Mouse (Mus musculus): Measurements from ENCODE around the gene Pnmal1. TPM values are rescaled to one million over a fixed set of nuclear protein-coding genes. Genes with fewer than 3 reads are reported as not detected.

Pnmal1 gene
- polyA plus RNA-seq, 1 experiment: 0.09 TPM

DNA sequence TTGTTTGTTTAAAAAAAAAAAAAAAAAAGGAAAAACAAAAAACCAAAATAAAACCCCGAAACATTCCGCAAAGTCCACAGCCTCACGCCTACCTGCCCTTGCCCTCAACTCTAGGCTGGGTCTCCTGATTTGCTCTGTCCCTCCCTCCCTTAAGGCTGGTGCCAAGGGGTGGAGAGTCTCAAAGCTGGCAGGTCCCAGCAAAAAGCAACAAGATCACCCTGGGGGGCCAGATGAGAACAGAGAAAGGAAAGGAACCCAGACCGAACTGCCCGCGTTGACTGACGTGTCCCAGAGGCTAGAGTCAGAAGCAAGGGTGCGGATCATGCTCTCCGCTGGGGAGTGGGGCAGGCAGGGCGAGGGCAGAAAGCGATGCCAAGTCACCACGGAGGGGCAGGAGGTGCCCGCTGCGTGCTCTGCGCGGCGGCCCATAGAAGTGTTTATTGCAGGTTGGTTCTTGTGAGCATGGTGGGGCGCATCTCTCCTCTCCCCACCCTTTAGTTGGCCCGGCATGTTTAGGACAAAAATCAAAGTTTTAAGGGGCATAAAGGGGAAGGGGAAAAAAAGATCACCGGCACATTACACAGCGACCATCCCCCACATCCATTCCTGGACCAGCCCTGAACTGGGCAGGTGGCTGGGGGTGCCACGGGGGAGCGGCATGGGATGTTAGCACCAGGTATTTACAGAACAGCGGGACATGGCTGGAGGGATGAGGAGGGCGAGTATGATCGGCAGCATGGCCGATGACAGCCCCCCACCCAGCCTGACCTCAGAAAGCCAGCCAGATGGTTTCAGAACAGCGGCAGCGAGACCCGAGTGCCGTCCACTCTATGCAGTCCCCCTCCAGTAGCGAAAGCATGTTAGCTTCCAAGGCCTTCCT lies 43.8 kb upstream of the Pnmal1 start:
- H3K27me3 ChIP-seq (ENCODE audit: control insufficient read depth, insufficient read depth, low read length): no peaks in the 10 kb centered on the region

DNA sequence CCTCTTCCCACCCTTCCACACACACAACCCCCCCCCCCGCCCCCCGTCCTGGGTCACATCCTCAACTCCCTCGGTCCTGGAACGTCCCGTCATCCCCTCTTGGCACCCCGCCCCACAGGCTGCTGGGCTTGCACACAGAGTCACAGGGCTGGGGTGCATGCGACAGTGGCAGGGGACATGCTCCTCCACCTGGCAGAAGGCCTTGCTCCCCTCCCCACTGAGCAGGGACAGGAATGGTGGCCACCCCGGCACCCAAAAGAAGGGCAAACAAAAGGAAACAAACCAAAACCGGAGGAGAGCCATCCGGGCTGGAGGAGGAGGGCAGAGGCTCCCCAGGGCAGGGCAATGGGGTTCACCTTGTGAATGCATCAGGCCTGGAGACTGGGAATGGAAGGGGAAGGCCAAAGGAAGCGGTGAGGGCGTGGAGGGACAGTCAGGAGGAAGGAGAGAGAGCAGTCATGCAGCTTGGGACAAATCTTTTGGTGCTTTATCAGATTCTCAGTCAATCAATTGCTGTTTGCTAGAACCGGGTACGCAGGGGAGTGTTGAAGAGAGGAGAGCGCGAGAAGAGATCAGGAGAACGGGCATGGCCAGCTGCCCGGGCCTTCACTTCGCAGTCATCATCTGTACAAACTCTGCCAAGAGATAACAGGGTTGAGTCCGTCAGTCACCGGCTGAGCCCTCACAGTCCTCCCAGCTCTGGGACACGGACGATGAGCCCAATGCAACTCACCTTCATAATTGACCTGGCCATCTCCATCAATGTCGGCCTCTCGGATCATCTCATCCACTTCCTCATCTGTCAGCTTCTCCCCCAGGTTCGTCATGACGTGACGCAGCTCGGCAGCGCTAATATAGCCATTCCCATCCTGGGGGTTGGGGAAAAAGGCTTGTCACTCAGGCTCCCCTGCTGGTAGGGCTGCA lies 42.9 kb upstream of the Pnmal1 start:
- peaks cover 51% of the 10 kb centered on the region for H3K36me3 ChIP-seq (ENCODE audit: control insufficient read depth, insufficient read depth, low read length)
- WGBS: 74% methylated on average over 30 of the region's 30 CpGs
- no peak for TF ChIP-seq POLR2A (IDR thresholded peaks at IDR 0.05; ENCODE audit: low read depth, low read length)
- no peak for TF ChIP-seq CTCF (IDR thresholded peaks at IDR 0.05; ENCODE audit: extremely low read depth, insufficient read length, insufficient replicate concordance, low read depth, low read length)

More for the DNA sequence above, 43.8 kb upstream of the Pnmal1 start:
- Histone ChIP-seq H3K4me3 (ENCODE audit: low read depth, low read length) (no peak overlapping the region), H3K27ac (ENCODE audit: insufficient read depth, low read depth, low read length) (no peak overlapping the region), H3K4me1 (ENCODE audit: control insufficient read depth, insufficient read depth, insufficient read length, low read length) (peaks cover 4% of the 10 kb centered on the region), H3K36me3 (ENCODE audit: control insufficient read depth, insufficient read depth, low read length) (peaks cover 51% of the 10 kb centered on the region)
- TF ChIP-seq CTCF (IDR thresholded peaks at IDR 0.05; ENCODE audit: extremely low read depth, insufficient read length, insufficient replicate concordance, low read depth, low read length) (no peak), POLR2A (IDR thresholded peaks at IDR 0.05; ENCODE audit: low read depth, low read length) (no peak)
- 92% methylated on average over 32 of the region's 32 CpGs for WGBS

DNA sequence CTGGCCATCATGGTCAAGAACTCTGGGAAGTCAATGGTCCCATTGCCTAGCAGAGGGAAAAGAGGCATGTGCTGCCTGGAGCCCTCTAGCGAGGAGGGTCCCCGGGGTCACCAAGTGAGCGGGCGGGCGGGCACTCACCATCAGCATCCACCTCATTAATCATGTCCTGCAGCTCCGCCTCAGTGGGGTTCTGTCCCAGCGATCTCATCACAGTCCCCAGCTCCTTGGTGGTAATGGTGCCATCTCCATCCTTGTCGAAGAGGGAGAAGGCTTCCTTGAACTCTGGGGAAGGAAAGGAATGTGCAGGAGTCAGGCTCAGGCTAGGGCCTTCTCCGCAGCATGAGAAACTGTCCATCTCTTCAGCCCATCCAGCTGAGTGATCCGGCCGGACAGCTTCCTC lies 42.0 kb upstream of the Pnmal1 start:
- WGBS: 85% methylated on average over 11 of the region's 11 CpGs
- Histone ChIP-seq H3K4me3 (ENCODE audit: low read depth, low read length) (no peak overlapping the region), H3K4me1 (ENCODE audit: control insufficient read depth, insufficient read depth, insufficient read length, low read length) (peaks cover 14% of the 10 kb centered on the region), H3K36me3 (ENCODE audit: control insufficient read depth, insufficient read depth, low read length) (peaks cover 51% of the 10 kb centered on the region), H3K27me3 (ENCODE audit: control insufficient read depth, insufficient read depth, low read length) (no peaks in the 10 kb centered on the region), H3K27ac (ENCODE audit: insufficient read depth, low read depth, low read length) (no peak overlapping the region)
- TF ChIP-seq POLR2A (IDR thresholded peaks at IDR 0.05; ENCODE audit: low read depth, low read length) (no peak), CTCF (IDR thresholded peaks at IDR 0.05; ENCODE audit: extremely low read depth, insufficient read length, insufficient replicate concordance, low read depth, low read length) (no peak)

More for the DNA sequence above, 42.9 kb upstream of the Pnmal1 start:
- Histone ChIP-seq H3K27me3 (ENCODE audit: control insufficient read depth, insufficient read depth, low read length) (no peaks in the 10 kb centered on the region), H3K4me3 (ENCODE audit: low read depth, low read length) (no peak overlapping the region), H3K4me1 (ENCODE audit: control insufficient read depth, insufficient read depth, insufficient read length, low read length) (peaks cover 13% of the 10 kb centered on the region), H3K27ac (ENCODE audit: insufficient read depth, low read depth, low read length) (no peak overlapping the region)

DNA sequence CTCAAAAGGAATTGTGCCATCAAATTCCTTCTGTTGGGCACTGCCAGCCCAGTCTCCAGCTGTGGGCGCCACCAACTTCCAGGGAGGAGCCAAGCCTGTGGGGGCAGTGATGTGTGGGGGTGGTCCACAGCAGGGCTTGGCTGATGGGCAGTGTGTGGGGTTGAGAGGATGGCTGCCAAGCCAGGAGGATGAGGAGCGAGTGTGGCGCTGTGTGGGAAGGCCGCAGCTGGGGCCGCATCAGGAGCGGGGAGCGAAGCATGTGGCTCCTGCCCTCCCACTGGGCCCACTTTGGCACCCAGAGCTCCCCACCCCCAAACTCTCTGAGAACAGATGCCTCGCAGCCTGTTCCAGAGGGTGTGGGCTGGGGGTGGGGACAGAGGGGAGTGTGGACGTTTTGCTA lies 41.5 kb upstream of the Pnmal1 start:
- peaks cover 51% of the 10 kb centered on the region for H3K36me3 ChIP-seq (ENCODE audit: control insufficient read depth, insufficient read depth, low read length)
- no peak overlapping the region for H3K4me3 ChIP-seq (ENCODE audit: low read depth, low read length)
- TF ChIP-seq CTCF (IDR thresholded peaks at IDR 0.05; ENCODE audit: extremely low read depth, insufficient read length, insufficient replicate concordance, low read depth, low read length) (no peak), POLR2A (IDR thresholded peaks at IDR 0.05; ENCODE audit: low read depth, low read length) (no peak)
- H3K27me3 ChIP-seq (ENCODE audit: control insufficient read depth, insufficient read depth, low read length): no peaks in the 10 kb centered on the region
- peaks cover 16% of the 10 kb centered on the region for H3K4me1 ChIP-seq (ENCODE audit: control insufficient read depth, insufficient read depth, insufficient read length, low read length)
- 87% methylated on average over 9 of the region's 9 CpGs for WGBS
- no peak overlapping the region for H3K27ac ChIP-seq (ENCODE audit: insufficient read depth, low read depth, low read length)

DNA sequence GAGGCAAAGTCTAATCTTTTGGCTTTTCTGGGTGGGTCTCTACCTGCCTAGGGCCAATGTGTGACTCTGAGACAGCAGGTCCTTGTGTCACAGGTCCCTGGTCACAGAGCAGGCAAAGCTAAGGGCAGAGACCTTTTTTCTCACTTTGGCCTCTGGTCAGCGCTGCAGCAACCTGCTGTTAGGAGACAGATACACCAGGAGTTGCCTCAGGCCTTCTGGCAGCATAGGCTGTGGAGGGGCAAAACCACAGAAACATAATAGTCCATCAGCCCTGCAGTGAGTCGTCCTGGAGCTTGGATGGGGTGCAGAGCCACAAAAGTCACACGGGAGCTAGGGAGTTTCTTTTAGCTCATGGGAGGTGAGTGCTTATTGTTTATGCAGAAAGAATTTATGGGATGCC lies 40.8 kb upstream of the Pnmal1 start:
- peaks cover 51% of the 10 kb centered on the region for H3K36me3 ChIP-seq (ENCODE audit: control insufficient read depth, insufficient read depth, low read length)
- peaks cover 16% of the 10 kb centered on the region for H3K4me1 ChIP-seq (ENCODE audit: control insufficient read depth, insufficient read depth, insufficient read length, low read length)
- WGBS: 86% methylated on average over 3 of the region's 3 CpGs
- TF ChIP-seq POLR2A (IDR thresholded peaks at IDR 0.05; ENCODE audit: low read depth, low read length) (no peak), CTCF (IDR thresholded peaks at IDR 0.05; ENCODE audit: extremely low read depth, insufficient read length, insufficient replicate concordance, low read depth, low read length) (no peak)
- H3K27me3 ChIP-seq (ENCODE audit: control insufficient read depth, insufficient read depth, low read length): no peaks in the 10 kb centered on the region
- H3K27ac ChIP-seq (ENCODE audit: insufficient read depth, low read depth, low read length): no peak overlapping the region
- H3K4me3 ChIP-seq (ENCODE audit: low read depth, low read length): no peak overlapping the region

DNA sequence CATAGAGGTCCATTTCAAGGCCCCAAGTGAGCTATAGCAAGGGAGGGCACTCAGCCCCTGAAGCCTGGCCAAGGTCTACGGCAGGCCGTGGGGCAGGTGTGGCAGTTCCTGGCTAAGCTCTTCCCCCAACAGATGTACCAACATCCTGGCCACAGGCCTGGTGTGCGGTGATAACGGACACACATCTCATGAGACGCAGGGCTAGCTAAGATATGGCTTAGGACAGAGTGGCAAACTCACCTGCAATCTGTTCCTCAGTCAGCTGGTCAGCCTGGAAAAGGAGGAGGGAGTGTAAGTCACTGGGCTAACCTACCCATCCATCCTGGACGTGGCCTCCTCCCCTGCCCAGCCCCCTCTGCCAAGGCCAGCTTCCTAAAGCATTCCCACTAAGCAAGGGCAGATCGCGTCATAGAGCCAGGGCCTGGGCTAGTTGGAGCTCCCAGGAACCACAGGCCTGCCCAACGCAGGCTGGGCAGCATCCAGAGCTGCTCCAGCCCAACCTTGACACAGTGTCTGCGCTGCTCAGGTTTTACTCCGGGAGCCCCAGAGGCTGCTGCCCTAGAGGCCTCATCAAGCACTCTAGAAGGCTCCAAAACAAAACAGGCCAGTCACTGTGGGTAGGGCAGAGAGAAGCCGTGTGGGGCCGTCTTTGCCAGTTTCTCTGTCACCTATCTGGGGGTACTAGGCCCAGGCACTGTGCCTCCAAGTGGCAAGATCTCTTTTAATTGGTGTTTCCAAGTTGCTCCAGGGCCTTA lies 39.9 kb upstream of the Pnmal1 start:
- H3K4me1 ChIP-seq (ENCODE audit: control insufficient read depth, insufficient read depth, insufficient read length, low read length): peaks cover 16% of the 10 kb centered on the region
- 54% methylated on average over 13 of the region's 13 CpGs for WGBS
- no peak overlapping the region for H3K27ac ChIP-seq (ENCODE audit: insufficient read depth, low read depth, low read length)
- H3K27me3 ChIP-seq (ENCODE audit: control insufficient read depth, insufficient read depth, low read length): no peaks in the 10 kb centered on the region
- H3K4me3 ChIP-seq (ENCODE audit: low read depth, low read length): no peak overlapping the region
- peaks cover 47% of the 10 kb centered on the region for H3K36me3 ChIP-seq (ENCODE audit: control insufficient read depth, insufficient read depth, low read length)
- TF ChIP-seq CTCF (IDR thresholded peaks at IDR 0.05; ENCODE audit: extremely low read depth, insufficient read length, insufficient replicate concordance, low read depth, low read length) (no peak), POLR2A (IDR thresholded peaks at IDR 0.05; ENCODE audit: low read depth, low read length) (no peak)

Measured in small intestine, adult 2 months (tissue).